Mouse (Mus musculus): ENCODE measurements around the gene B4galt5. TPM values are rescaled to one million over a fixed set of nuclear protein-coding genes. Genes with fewer than 3 reads are reported as not detected.

Gene B4galt5
- polyA plus RNA-seq, 1 experiment from 2014 or later = 6.0 TPM

GRCm38 (mm10) chr2:167321372-167321771, 27.6 kb downstream of the B4galt5 start:
- Histone ChIP-seq H3K4me1 (peaks cover 30% of the 10 kb centered on the region), H3K9me3 (no peaks in the 10 kb centered on the region), H3K27me3 (ENCODE audit: poor library complexity, severe bottlenecking) (no peaks in the 10 kb centered on the region), H3K36me3 (replicated peaks) (no peaks in the 10 kb centered on the region), H3K4me3 (no peak overlapping the region), H3K27ac (no peak overlapping the region)
- no peak for DNase-seq (ENCODE audit: extremely low spot score, low spot score)
- 95% methylated on average over 8 of the region's 8 CpGs for WGBS

- H3K4me3 ChIP-seq = no peak overlapping the region
- H3K27ac ChIP-seq = no peak overlapping the region
- peaks cover 30% of the 10 kb centered on the region for H3K4me1 ChIP-seq
- 63% methylated on average over 5 of the region's 5 CpGs for WGBS
- no peaks in the 10 kb centered on the region for H3K9me3 ChIP-seq
- DNase-seq (ENCODE audit: extremely low spot score, low spot score) = no peak
- H3K36me3 ChIP-seq (replicated peaks) = no peaks in the 10 kb centered on the region
- no peaks in the 10 kb centered on the region for H3K27me3 ChIP-seq (ENCODE audit: poor library complexity, severe bottlenecking)
These were observed 30.0 kb downstream of the B4galt5 start for GRCm38 (mm10) chr2:167318981-167319380.

GRCm38 (mm10) chr2:167316724-167317187, 32.2 kb downstream of the B4galt5 start:
- WGBS = 89% methylated on average over 3 of the region's 3 CpGs
- peaks cover 41% of the 10 kb centered on the region for H3K4me1 ChIP-seq
- DNase-seq (ENCODE audit: extremely low spot score, low spot score) = no peak

GRCm38 (mm10) chr2:167314491-167314890, 34.5 kb downstream of the B4galt5 start:
- Histone ChIP-seq H3K27ac (peak overlapping the region; percentile 35; the same call in 1 of the 2 replicates), H3K4me1 (peaks cover 38% of the 10 kb centered on the region), H3K4me3 (no peak overlapping the region), H3K27me3 (ENCODE audit: poor library complexity, severe bottlenecking) (no peaks in the 10 kb centered on the region), H3K36me3 (replicated peaks) (peaks cover 3% of the 10 kb centered on the region), H3K9me3 (no peaks in the 10 kb centered on the region)
- DNase-seq (ENCODE audit: extremely low spot score, low spot score) = no peak
- 89% methylated on average over 8 of the region's 8 CpGs for WGBS

More at GRCm38 (mm10) chr2:167316724-167317187, 32.2 kb downstream of the B4galt5 start:
- Histone ChIP-seq H3K36me3 (replicated peaks) (no peaks in the 10 kb centered on the region), H3K27ac (no peak overlapping the region), H3K27me3 (ENCODE audit: poor library complexity, severe bottlenecking) (no peaks in the 10 kb centered on the region), H3K4me3 (no peak overlapping the region), H3K9me3 (no peaks in the 10 kb centered on the region)

GRCm38 (mm10) chr2:167313501-167314326, 35.3 kb downstream of the B4galt5 start:
- Histone ChIP-seq H3K9me3 (no peaks in the 10 kb centered on the region), H3K4me1 (peaks cover 33% of the 10 kb centered on the region), H3K27ac (peak overlapping the region; percentile 35; the same call in 1 of the 2 replicates), H3K27me3 (ENCODE audit: poor library complexity, severe bottlenecking) (no peaks in the 10 kb centered on the region), H3K4me3 (no peak overlapping the region), H3K36me3 (replicated peaks) (peaks cover 11% of the 10 kb centered on the region)
- 80% methylated on average over 13 of the region's 13 CpGs for WGBS
- no peak for DNase-seq (ENCODE audit: extremely low spot score, low spot score)

GRCm38 (mm10) chr2:167310121-167310520, 38.9 kb downstream of the B4galt5 start:
- WGBS = 83% methylated on average over 1 of the region's 1 CpGs
- H3K4me3 ChIP-seq = no peak overlapping the region
- peaks cover 39% of the 10 kb centered on the region for H3K36me3 ChIP-seq (replicated peaks)
- peaks cover 33% of the 10 kb centered on the region for H3K4me1 ChIP-seq
- H3K9me3 ChIP-seq = no peaks in the 10 kb centered on the region
- H3K27ac ChIP-seq = no peak overlapping the region
- no peak for DNase-seq (ENCODE audit: extremely low spot score, low spot score)
- no peaks in the 10 kb centered on the region for H3K27me3 ChIP-seq (ENCODE audit: poor library complexity, severe bottlenecking)

- H3K27me3 ChIP-seq (ENCODE audit: poor library complexity, severe bottlenecking) = no peaks in the 10 kb centered on the region
- H3K9me3 ChIP-seq = no peaks in the 10 kb centered on the region
- H3K4me1 ChIP-seq = peaks cover 25% of the 10 kb centered on the region
- H3K4me3 ChIP-seq = no peak overlapping the region
- H3K27ac ChIP-seq = no peak overlapping the region
- WGBS = 93% methylated on average over 12 of the region's 12 CpGs
- peaks cover 46% of the 10 kb centered on the region for H3K36me3 ChIP-seq (replicated peaks)
- DNase-seq (ENCODE audit: extremely low spot score, low spot score) = no peak
These were observed 39.7 kb downstream of the B4galt5 start for GRCm38 (mm10) chr2:167309286-167309685.

- Histone ChIP-seq H3K9me3 (no peaks in the 10 kb centered on the region), H3K4me3 (no peak overlapping the region), H3K27me3 (ENCODE audit: poor library complexity, severe bottlenecking) (no peaks in the 10 kb centered on the region), H3K4me1 (peaks cover 11% of the 10 kb centered on the region), H3K36me3 (replicated peaks) (peaks cover 59% of the 10 kb centered on the region), H3K27ac (peak overlapping the region; percentile 63; the same call in 1 of the 2 replicates)
- no peak for DNase-seq (ENCODE audit: extremely low spot score, low spot score)
- 77% methylated on average over 12 of the region's 12 CpGs for WGBS
These were observed 41.3 kb downstream of the B4galt5 start for GRCm38 (mm10) chr2:167307716-167308115.

GRCm38 (mm10) chr2:167306626-167307541, 42.1 kb downstream of the B4galt5 start:
- H3K4me1 ChIP-seq = peaks cover 11% of the 10 kb centered on the region
- peak overlapping the region; percentile 63 for H3K27ac ChIP-seq
- DNase-seq (ENCODE audit: extremely low spot score, low spot score) = no peak
- no peaks in the 10 kb centered on the region for H3K27me3 ChIP-seq (ENCODE audit: poor library complexity, severe bottlenecking)
- no peaks in the 10 kb centered on the region for H3K9me3 ChIP-seq
- peaks cover 66% of the 10 kb centered on the region for H3K36me3 ChIP-seq (replicated peaks)
- no peak overlapping the region for H3K4me3 ChIP-seq
- WGBS = 90% methylated on average over 15 of the region's 15 CpGs

GRCm38 (mm10) chr2:167306273-167306594, 42.7 kb downstream of the B4galt5 start:
- H3K36me3 ChIP-seq (replicated peaks) = peaks cover 70% of the 10 kb centered on the region
- no peaks in the 10 kb centered on the region for H3K27me3 ChIP-seq (ENCODE audit: poor library complexity, severe bottlenecking)
- no peak for DNase-seq (ENCODE audit: extremely low spot score, low spot score)
- H3K4me3 ChIP-seq = no peak overlapping the region
- H3K27ac ChIP-seq = 0 out of 2 replicates have a peak overlapping the region, but pooled peaks have one; percentile 63
- H3K9me3 ChIP-seq = no peaks in the 10 kb centered on the region
- H3K4me1 ChIP-seq = peaks cover 11% of the 10 kb centered on the region
- WGBS = 84% methylated on average over 4 of the region's 4 CpGs

GRCm38 (mm10) chr2:167305382-167306272, 43.4 kb downstream of the B4galt5 start:
- Histone ChIP-seq H3K9me3 (no peaks in the 10 kb centered on the region), H3K4me1 (peaks cover 11% of the 10 kb centered on the region), H3K36me3 (replicated peaks) (peaks cover 76% of the 10 kb centered on the region), H3K27me3 (ENCODE audit: poor library complexity, severe bottlenecking) (no peaks in the 10 kb centered on the region), H3K27ac (no peak overlapping the region), H3K4me3 (no peak overlapping the region)
- 93% methylated on average over 12 of the region's 13 CpGs for whole genome bisulfite sequencing
- no peak for DNase-seq (ENCODE audit: extremely low spot score, low spot score)
